Comparison of ENCODE assay signal across 19 mouse cellular contexts in the genomic region with DNA sequence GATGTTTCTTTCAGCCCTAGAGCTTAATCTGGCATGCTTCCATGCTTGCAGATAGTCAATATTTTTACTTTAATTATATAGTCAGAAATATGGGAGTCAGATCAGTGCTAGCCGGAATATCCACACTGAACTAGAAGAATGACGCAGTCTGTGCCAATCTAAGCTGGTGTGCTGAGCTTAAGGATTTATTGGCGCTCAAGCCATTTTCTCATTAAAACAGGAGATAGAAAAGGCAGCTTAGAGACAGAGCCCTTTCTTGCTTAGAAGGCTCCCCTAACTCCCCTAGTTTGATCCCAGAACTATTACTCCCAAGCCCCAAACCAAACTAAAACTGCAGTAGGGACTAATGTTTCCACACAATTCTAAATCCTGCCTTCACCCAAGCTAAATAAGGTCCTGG.
"Had no signal": no experiment of that assay in that cellular context is flagged by ENCODE, and none has a peak within 500 bp of the region (broad histone marks: within the 10 kb centered on the region; RNA-seq: fewer than 3 reads in every experiment).

No protein-coding gene starts in this region.

- H3K4me1 ChIP-seq: limb, embryonic 12.5 days; limb, embryonic 15.5 days; neural tube, embryonic 12.5 days had no signal

- H3K9me3 ChIP-seq: limb, embryonic 12.5 days; limb, embryonic 15.5 days; neural tube, embryonic 12.5 days had no signal

- H3K4me2 ChIP-seq: limb, embryonic 12.5 days; limb, embryonic 15.5 days; liver, embryonic 11.5 days; lung, embryonic 14.5 days; neural tube, embryonic 12.5 days had no signal

- H3K4me3 ChIP-seq: limb, embryonic 12.5 days; limb, embryonic 15.5 days; neural tube, embryonic 12.5 days had no signal

- ATAC-seq: liver, postnatal 0 days; lung, postnatal 0 days had no signal

- H3K27me3 ChIP-seq: limb, embryonic 12.5 days; limb, embryonic 15.5 days; neural tube, embryonic 12.5 days had no signal

- H3K9ac ChIP-seq: limb, embryonic 12.5 days; limb, embryonic 15.5 days; liver, embryonic 14.5 days; liver, postnatal 0 days; lung, embryonic 14.5 days; neural tube, embryonic 12.5 days had no signal

- H3K27ac ChIP-seq: limb, embryonic 12.5 days; limb, embryonic 15.5 days; liver, embryonic 14.5 days; macrophage; neural tube, embryonic 12.5 days; stomach, postnatal 0 days had no signal

- DNase-seq: kidney, adult 18-20 months; kidney, adult 9 months; kidney, postnatal 14 days; kidney, postnatal 4 days; left cerebral cortex, postnatal 4 days; liver, postnatal 0 days; lung, embryonic 14.5 days; right cerebral cortex, adult 18-20 months; right cerebral cortex, postnatal 14 days; right cerebral cortex, postnatal 4 days; thymus, postnatal 25 days had no signal

- H3K36me3 ChIP-seq: limb, embryonic 12.5 days; limb, embryonic 15.5 days; neural tube, embryonic 12.5 days had no signal
